Mouse (Mus musculus): ENCODE data around the gene Zbtb46.
A peak's percentile ranks its signal among the peaks of the same experiment; 100 is the strongest.

Gene Zbtb46

GRCm38 (mm10) chr2:181401497-181401896 lies 57.7 kb downstream of the Zbtb46 start:
- Histone ChIP-seq H3K9me3 (ENCODE audit: low read length) (no peaks in the 10 kb centered on the region), H3K4me1 (replicated peaks; ENCODE audit: low read depth, low read length) (peaks cover 7% of the 10 kb centered on the region; the same call in 1 of the 2 replicates), H3K27me3 (ENCODE audit: insufficient read depth, low read length) (no peaks in the 10 kb centered on the region), H3K36me3 (ENCODE audit: insufficient read depth, low read length) (no peaks in the 10 kb centered on the region), H3K4me3 (replicated peaks; ENCODE audit: low read length) (no peak overlapping the region)
- TF ChIP-seq NANOG (IDR thresholded peaks at IDR 0.05; ENCODE audit: borderline replicate concordance, low read length) (no peak), CTCF (conservative IDR thresholded peaks at IDR 0.05; ENCODE audit: low read length) (no peak), POU5F1 (IDR thresholded peaks at IDR 0.05; ENCODE audit: borderline replicate concordance, low read length) (no peak)

GRCm38 (mm10) chr2:181397207-181397761 lies 61.9 kb downstream of the Zbtb46 start:
- TF ChIP-seq POU5F1 (IDR thresholded peaks at IDR 0.05; ENCODE audit: borderline replicate concordance, low read length) (no peak), NANOG (IDR thresholded peaks at IDR 0.05; ENCODE audit: borderline replicate concordance, low read length) (no peak), CTCF (conservative IDR thresholded peaks at IDR 0.05; ENCODE audit: low read length) (no peak)
- no peaks in the 10 kb centered on the region for H3K9me3 ChIP-seq (ENCODE audit: low read length)
- H3K36me3 ChIP-seq (ENCODE audit: insufficient read depth, low read length): no peaks in the 10 kb centered on the region
- H3K27me3 ChIP-seq (ENCODE audit: insufficient read depth, low read length): no peaks in the 10 kb centered on the region
- H3K4me1 ChIP-seq (replicated peaks; ENCODE audit: low read depth, low read length): peaks cover 7% of the 10 kb centered on the region; the same call in 1 of the 2 replicates
- H3K4me3 ChIP-seq (replicated peaks; ENCODE audit: low read length): no peak overlapping the region

GRCm38 (mm10) chr2:181394086-181394485 lies 65.1 kb downstream of the Zbtb46 start:
- Histone ChIP-seq H3K4me1 (replicated peaks; ENCODE audit: low read depth, low read length) (no peaks in the 10 kb centered on the region; the same call in 1 of the 2 replicates), H3K9me3 (ENCODE audit: low read length) (no peaks in the 10 kb centered on the region), H3K27me3 (ENCODE audit: insufficient read depth, low read length) (no peaks in the 10 kb centered on the region), H3K36me3 (ENCODE audit: insufficient read depth, low read length) (no peaks in the 10 kb centered on the region), H3K4me3 (replicated peaks; ENCODE audit: low read length) (no peak overlapping the region)
- TF ChIP-seq CTCF (conservative IDR thresholded peaks at IDR 0.05; ENCODE audit: low read length) (no peak), NANOG (IDR thresholded peaks at IDR 0.05; ENCODE audit: borderline replicate concordance, low read length) (no peak), POU5F1 (IDR thresholded peaks at IDR 0.05; ENCODE audit: borderline replicate concordance, low read length) (no peak)

GRCm38 (mm10) chr2:181392600-181393213 lies 66.5 kb downstream of the Zbtb46 start:
- no peak overlapping the region for H3K4me3 ChIP-seq (replicated peaks; ENCODE audit: low read length)
- no peaks in the 10 kb centered on the region; the same call in 1 of the 2 replicates for H3K4me1 ChIP-seq (replicated peaks; ENCODE audit: low read depth, low read length)
- H3K36me3 ChIP-seq (ENCODE audit: insufficient read depth, low read length): peaks cover 3% of the 10 kb centered on the region; the same call in 1 of the 2 replicates
- TF ChIP-seq CTCF (conservative IDR thresholded peaks at IDR 0.05; ENCODE audit: low read length): peak; percentile 69
- TF ChIP-seq POU5F1 (IDR thresholded peaks at IDR 0.05; ENCODE audit: borderline replicate concordance, low read length): no peak
- H3K9me3 ChIP-seq (ENCODE audit: low read length): no peaks in the 10 kb centered on the region
- no peaks in the 10 kb centered on the region for H3K27me3 ChIP-seq (ENCODE audit: insufficient read depth, low read length)

- H3K4me1 ChIP-seq (replicated peaks; ENCODE audit: low read depth, low read length): no peaks in the 10 kb centered on the region; the same call in 1 of the 2 replicates
- H3K9me3 ChIP-seq (ENCODE audit: low read length): no peaks in the 10 kb centered on the region
- H3K27me3 ChIP-seq (ENCODE audit: insufficient read depth, low read length): no peaks in the 10 kb centered on the region
- H3K36me3 ChIP-seq (ENCODE audit: insufficient read depth, low read length): peaks cover 12% of the 10 kb centered on the region
- TF ChIP-seq POU5F1 (IDR thresholded peaks at IDR 0.05; ENCODE audit: borderline replicate concordance, low read length) (no peak), CTCF (conservative IDR thresholded peaks at IDR 0.05; ENCODE audit: low read length) (no peak), NANOG (IDR thresholded peaks at IDR 0.05; ENCODE audit: borderline replicate concordance, low read length) (no peak)
- H3K4me3 ChIP-seq (replicated peaks; ENCODE audit: low read length): no peak overlapping the region
These were observed 67.7 kb downstream of the Zbtb46 start for GRCm38 (mm10) chr2:181391541-181391940.

GRCm38 (mm10) chr2:181391022-181391421 lies 68.2 kb downstream of the Zbtb46 start:
- Histone ChIP-seq H3K4me1 (replicated peaks; ENCODE audit: low read depth, low read length) (no peaks in the 10 kb centered on the region; the same call in 1 of the 2 replicates), H3K9me3 (ENCODE audit: low read length) (no peaks in the 10 kb centered on the region), H3K4me3 (replicated peaks; ENCODE audit: low read length) (no peak overlapping the region), H3K36me3 (ENCODE audit: insufficient read depth, low read length) (peaks cover 17% of the 10 kb centered on the region), H3K27me3 (ENCODE audit: insufficient read depth, low read length) (no peaks in the 10 kb centered on the region)
- TF ChIP-seq NANOG (IDR thresholded peaks at IDR 0.05; ENCODE audit: borderline replicate concordance, low read length) (no peak), POU5F1 (IDR thresholded peaks at IDR 0.05; ENCODE audit: borderline replicate concordance, low read length) (no peak), CTCF (conservative IDR thresholded peaks at IDR 0.05; ENCODE audit: low read length) (no peak)

GRCm38 (mm10) chr2:181390136-181390870 lies 68.9 kb downstream of the Zbtb46 start:
- Histone ChIP-seq H3K9me3 (ENCODE audit: low read length) (no peaks in the 10 kb centered on the region), H3K36me3 (ENCODE audit: insufficient read depth, low read length) (peaks cover 23% of the 10 kb centered on the region), H3K27me3 (ENCODE audit: insufficient read depth, low read length) (no peaks in the 10 kb centered on the region), H3K4me1 (replicated peaks; ENCODE audit: low read depth, low read length) (peaks cover under 1% of the 10 kb centered on the region; the same call in 1 of the 2 replicates), H3K4me3 (replicated peaks; ENCODE audit: low read length) (no peak overlapping the region)
- no peak for TF ChIP-seq POU5F1 (IDR thresholded peaks at IDR 0.05; ENCODE audit: borderline replicate concordance, low read length)
- TF ChIP-seq NANOG (IDR thresholded peaks at IDR 0.05; ENCODE audit: borderline replicate concordance, low read length): no peak
- TF ChIP-seq CTCF (conservative IDR thresholded peaks at IDR 0.05; ENCODE audit: low read length): no peak

- no peaks in the 10 kb centered on the region for H3K9me3 ChIP-seq (ENCODE audit: low read length)
- H3K36me3 ChIP-seq (ENCODE audit: insufficient read depth, low read length): peaks cover 56% of the 10 kb centered on the region
- no peak overlapping the region for H3K4me3 ChIP-seq (replicated peaks; ENCODE audit: low read length)
- peaks cover 18% of the 10 kb centered on the region for H3K4me1 ChIP-seq (replicated peaks; ENCODE audit: low read depth, low read length)
- H3K27me3 ChIP-seq (ENCODE audit: insufficient read depth, low read length): no peaks in the 10 kb centered on the region
- no peak for TF ChIP-seq NANOG (IDR thresholded peaks at IDR 0.05; ENCODE audit: borderline replicate concordance, low read length)
- no peak for TF ChIP-seq CTCF (conservative IDR thresholded peaks at IDR 0.05; ENCODE audit: low read length)
- TF ChIP-seq POU5F1 (IDR thresholded peaks at IDR 0.05; ENCODE audit: borderline replicate concordance, low read length): no peak
These were observed 72.5 kb downstream of the Zbtb46 start for GRCm38 (mm10) chr2:181386663-181387210.

Measured in E14TG2a.4 (cell line).